Mouse (Mus musculus): ENCODE data around the gene Kcnc1. TPM values are rescaled to one million over a fixed set of nuclear protein-coding genes. Genes with fewer than 3 reads are reported as not detected.

Kcnc1 gene
- total and polyA plus RNA-seq, 2 experiments from 2014 or later, result 25.0 to 43.7 TPM

GRCm38 (mm10) chr7:46448922-46449645 lies 52.8 kb downstream of the Kcnc1 start:
- Histone ChIP-seq H3K9me3 (ENCODE audit: low read length) (no peaks in the 10 kb centered on the region), H3K36me3 (ENCODE audit: insufficient read depth, low read length) (no peaks in the 10 kb centered on the region), H3K4me3 (ENCODE audit: low read length) (no peak overlapping the region), H3K9ac (replicated peaks; ENCODE audit: low read length) (no peak overlapping the region), H3K4me1 (ENCODE audit: insufficient read depth, low read length) (peaks cover 21% of the 10 kb centered on the region), H3K27me3 (ENCODE audit: insufficient read depth, low read length) (no peaks in the 10 kb centered on the region), H3K4me2 (ENCODE audit: low read depth, low read length) (no peak overlapping the region), H3K27ac (peak overlapping the region; percentile 37; the same call in 1 of the 2 replicates)
- TF ChIP-seq CTCF (IDR thresholded peaks at IDR 0.05; ENCODE audit: low read depth), result no peak
- ATAC-seq, result peak; percentile 52
- WGBS, result 30% methylated on average over 6 of the region's 6 CpGs
- DNase-seq (ENCODE audit: low spot score), result peak; percentile 57

- H3K27me3 ChIP-seq (ENCODE audit: insufficient read depth, low read length), result no peaks in the 10 kb centered on the region
- no peak overlapping the region for H3K9ac ChIP-seq (replicated peaks; ENCODE audit: low read length)
- no peak overlapping the region for H3K4me2 ChIP-seq (ENCODE audit: low read depth, low read length)
- ATAC-seq (peak; percentile 86), DNase-seq (ENCODE audit: low spot score) (peak; percentile 86)
- TF ChIP-seq CTCF (IDR thresholded peaks at IDR 0.05; ENCODE audit: low read depth), result no peak; the same call in 1 of the 2 replicates
- H3K4me1 ChIP-seq (ENCODE audit: insufficient read depth, low read length), result peaks cover 25% of the 10 kb centered on the region
- no peaks in the 10 kb centered on the region for H3K9me3 ChIP-seq (ENCODE audit: low read length)
- H3K27ac ChIP-seq, result peak overlapping the region; percentile 67
- no peak overlapping the region for H3K4me3 ChIP-seq (ENCODE audit: low read length)
- no peaks in the 10 kb centered on the region for H3K36me3 ChIP-seq (ENCODE audit: insufficient read depth, low read length)
- WGBS, result 8% methylated on average over 10 of the region's 10 CpGs
These were observed 57.8 kb downstream of the Kcnc1 start for GRCm38 (mm10) chr7:46453930-46454679.

GRCm38 (mm10) chr7:46457889-46458288 lies 61.6 kb downstream of the Kcnc1 start:
- TF ChIP-seq CTCF (IDR thresholded peaks at IDR 0.05; ENCODE audit: low read depth), result no peak
- Histone ChIP-seq H3K27me3 (ENCODE audit: insufficient read depth, low read length) (no peaks in the 10 kb centered on the region), H3K27ac (no peak overlapping the region), H3K4me1 (ENCODE audit: insufficient read depth, low read length) (peaks cover 25% of the 10 kb centered on the region), H3K4me2 (ENCODE audit: low read depth, low read length) (no peak overlapping the region), H3K9ac (replicated peaks; ENCODE audit: low read length) (no peak overlapping the region), H3K4me3 (ENCODE audit: low read length) (no peak overlapping the region), H3K36me3 (ENCODE audit: insufficient read depth, low read length) (no peaks in the 10 kb centered on the region), H3K9me3 (ENCODE audit: low read length) (no peaks in the 10 kb centered on the region)
- DNase-seq (ENCODE audit: low spot score) (no peak), ATAC-seq (no peak)
- WGBS, result 61% methylated on average over 3 of the region's 3 CpGs

GRCm38 (mm10) chr7:46459200-46459599 lies 62.9 kb downstream of the Kcnc1 start:
- no peak overlapping the region for H3K4me2 ChIP-seq (ENCODE audit: low read depth, low read length)
- DNase-seq (ENCODE audit: low spot score) (peak; percentile 69), ATAC-seq (peak; percentile 80)
- no peaks in the 10 kb centered on the region for H3K36me3 ChIP-seq (ENCODE audit: insufficient read depth, low read length)
- TF ChIP-seq CTCF (IDR thresholded peaks at IDR 0.05; ENCODE audit: low read depth), result no peak
- H3K9me3 ChIP-seq (ENCODE audit: low read length), result no peaks in the 10 kb centered on the region
- H3K27ac ChIP-seq, result peak overlapping the region; percentile 68
- WGBS, result 60% methylated on average over 2 of the region's 2 CpGs
- peaks cover 17% of the 10 kb centered on the region for H3K4me1 ChIP-seq (ENCODE audit: insufficient read depth, low read length)
- no peak overlapping the region for H3K9ac ChIP-seq (replicated peaks; ENCODE audit: low read length)
- H3K27me3 ChIP-seq (ENCODE audit: insufficient read depth, low read length), result no peaks in the 10 kb centered on the region
- H3K4me3 ChIP-seq (ENCODE audit: low read length), result no peak overlapping the region

- H3K36me3 ChIP-seq (ENCODE audit: insufficient read depth, low read length), result no peaks in the 10 kb centered on the region
- no peaks in the 10 kb centered on the region for H3K9me3 ChIP-seq (ENCODE audit: low read length)
- no peak overlapping the region for H3K9ac ChIP-seq (replicated peaks; ENCODE audit: low read length)
- H3K4me2 ChIP-seq (ENCODE audit: low read depth, low read length), result no peak overlapping the region
- peak overlapping the region; percentile 68; the same call in 1 of the 2 replicates for H3K27ac ChIP-seq
- peak; percentile 48 for ATAC-seq
- TF ChIP-seq CTCF (IDR thresholded peaks at IDR 0.05; ENCODE audit: low read depth), result no peak
- H3K4me3 ChIP-seq (ENCODE audit: low read length), result no peak overlapping the region
- 66% methylated on average over 9 of the region's 9 CpGs for WGBS
- H3K27me3 ChIP-seq (ENCODE audit: insufficient read depth, low read length), result no peaks in the 10 kb centered on the region
- DNase-seq (ENCODE audit: low spot score), result no peak
- H3K4me1 ChIP-seq (ENCODE audit: insufficient read depth, low read length), result peaks cover 12% of the 10 kb centered on the region
These were observed 63.4 kb downstream of the Kcnc1 start for GRCm38 (mm10) chr7:46459605-46460245.

- Histone ChIP-seq H3K27ac (no peak overlapping the region), H3K9ac (replicated peaks; ENCODE audit: low read length) (no peak overlapping the region), H3K4me1 (ENCODE audit: insufficient read depth, low read length) (peaks cover 18% of the 10 kb centered on the region), H3K36me3 (ENCODE audit: insufficient read depth, low read length) (no peaks in the 10 kb centered on the region), H3K9me3 (ENCODE audit: low read length) (no peaks in the 10 kb centered on the region), H3K4me3 (ENCODE audit: low read length) (no peak overlapping the region), H3K4me2 (ENCODE audit: low read depth, low read length) (no peak overlapping the region), H3K27me3 (ENCODE audit: insufficient read depth, low read length) (no peaks in the 10 kb centered on the region)
- ATAC-seq, result no peak
- WGBS, result 57% methylated on average over 8 of the region's 8 CpGs
- no peak for TF ChIP-seq CTCF (IDR thresholded peaks at IDR 0.05; ENCODE audit: low read depth)
- DNase-seq (ENCODE audit: low spot score), result no peak
These were observed 66.0 kb downstream of the Kcnc1 start for GRCm38 (mm10) chr7:46462287-46462686.

Measured in hindbrain, postnatal 0 days (tissue).